In genomic region chr11:71389659-71390058, GRCm38 (mm10) we compare ENCODE assay signal across 9 mouse cellular contexts.
DNase-seq lines count a peak whose midpoint lies in the region; ATAC-seq and TF ChIP-seq lines count a peak whose summit lies in the region.
"Had no signal": no experiment of that assay in that cellular context is flagged by ENCODE, and none has a peak within 500 bp of the region (broad histone marks: within the 10 kb centered on the region; RNA-seq: fewer than 3 reads in every experiment).

No protein-coding gene starts in this region.

- TF ChIP-seq CTCF in brain, embryonic 14.5 days (IDR thresholded peaks at IDR 0.05; ENCODE audit: borderline replicate concordance, extremely low read depth, insufficient read depth, insufficient read length): no peak
- TF ChIP-seq CTCF in thymus, adult 2 months (IDR thresholded peaks at IDR 0.05; ENCODE audit: borderline replicate concordance, control insufficient read depth, extremely low read depth, insufficient read depth, low read length, poor library complexity): no peak

- peak; percentile 80 for ATAC-seq in neural tube, embryonic 15.5 days (ENCODE audit: low FRiP score)
- ATAC-seq in megakaryocyte-erythroid progenitor cell, adult 5-6 weeks (replicated peaks; ENCODE audit: low FRiP score, low TSS enrichment, poor library complexity, severe bottlenecking): no peak

- no peaks in the 10 kb centered on the region for H3K27me3 ChIP-seq in forebrain, embryonic 10.5 days (ENCODE audit: poor library complexity, severe bottlenecking)
- H3K27me3 ChIP-seq in neural tube, embryonic 15.5 days (replicated peaks): no peaks in the 10 kb centered on the region
- H3K27me3 ChIP-seq in thymus, adult 2 months (ENCODE audit: control insufficient read depth, insufficient read depth, low read length): no peaks in the 10 kb centered on the region
- H3K27me3 ChIP-seq: heart, embryonic 15.5 days had no signal

- intact Hi-C loops in left cerebral cortex, postnatal 25 days (cut with DNase I): no loop called here

- H3K36me3 ChIP-seq in forebrain, embryonic 10.5 days (replicated peaks): no peaks in the 10 kb centered on the region
- no peaks in the 10 kb centered on the region for H3K36me3 ChIP-seq in neural tube, embryonic 15.5 days
- H3K36me3 ChIP-seq in thymus, adult 2 months (ENCODE audit: control insufficient read depth, insufficient read depth, low read length): no peaks in the 10 kb centered on the region
- H3K36me3 ChIP-seq: heart, embryonic 15.5 days had no signal

- H3K4me1 ChIP-seq in forebrain, embryonic 10.5 days: peaks cover 16% of the 10 kb centered on the region
- H3K4me1 ChIP-seq in neural tube, embryonic 15.5 days: peaks cover 17% of the 10 kb centered on the region
- H3K4me1 ChIP-seq in thymus, adult 2 months (replicated peaks; ENCODE audit: control insufficient read depth, insufficient read depth, low read length): no peaks in the 10 kb centered on the region
- H3K4me1 ChIP-seq: heart, embryonic 15.5 days had no signal

- 18% methylated on average over 7 of the region's 7 CpGs for whole genome bisulfite sequencing in forebrain, embryonic 10.5 days
- 7% methylated on average over 7 of the region's 7 CpGs for WGBS in neural tube, embryonic 15.5 days
- 34% methylated on average over 7 of the region's 7 CpGs for WGBS in thymus, adult 2 months

- H3K9me3 ChIP-seq in forebrain, embryonic 10.5 days: no peaks in the 10 kb centered on the region
- no peaks in the 10 kb centered on the region for H3K9me3 ChIP-seq in neural tube, embryonic 15.5 days (replicated peaks)
- H3K9me3 ChIP-seq: heart, embryonic 15.5 days had no signal

- DNase-seq in left cerebral cortex, postnatal 25 days (ENCODE audit: low spot score in 2 of 2): peak; percentile 12 to 22
- no peak for DNase-seq in left cerebral cortex, adult 8-10 months (ENCODE audit: low spot score in 2 of 2)
- peak; percentile 85 for DNase-seq in brain, embryonic 14.5 days (ENCODE audit: low read depth)
- peak; percentile 24 for DNase-seq in forebrain, embryonic 10.5 days (ENCODE audit: extremely low spot score, low spot score)
- peak; percentile 35 for DNase-seq in layer of hippocampus, adult 9-11 months
- no peak for DNase-seq in thymus, adult 2 months

- H3K9ac ChIP-seq in neural tube, embryonic 15.5 days (replicated peaks): no peak overlapping the region
- H3K9ac ChIP-seq: heart, embryonic 15.5 days had no signal

- peak overlapping the region; percentile 48; the same call in 1 of the 2 replicates for H3K27ac ChIP-seq in forebrain, embryonic 10.5 days
- H3K27ac ChIP-seq in neural tube, embryonic 15.5 days (replicated peaks): peak overlapping the region; percentile 38
- no peak overlapping the region for H3K27ac ChIP-seq in thymus, adult 2 months (ENCODE audit: control insufficient read depth, insufficient read depth, low read length)
- H3K27ac ChIP-seq: heart, embryonic 15.5 days had no signal

- no peak overlapping the region for H3K4me3 ChIP-seq in forebrain, embryonic 10.5 days
- no peak overlapping the region for H3K4me3 ChIP-seq in neural tube, embryonic 15.5 days (replicated peaks)
- H3K4me3 ChIP-seq in thymus, adult 2 months (ENCODE audit: control insufficient read depth, insufficient read depth, low read length): no peak overlapping the region
- H3K4me3 ChIP-seq: heart, embryonic 15.5 days had no signal

- TF ChIP-seq POLR2A in brain, embryonic 14.5 days (IDR thresholded peaks at IDR 0.05; ENCODE audit: borderline replicate concordance, extremely low read depth, insufficient read depth, insufficient read length, poor library complexity, severe bottlenecking): no peak
- TF ChIP-seq POLR2A in thymus, adult 2 months (IDR thresholded peaks at IDR 0.05; ENCODE audit: control insufficient read depth, extremely low read depth, insufficient read depth, low read length, poor library complexity): no peak

- peak overlapping the region; percentile 37 for H3K4me2 ChIP-seq in neural tube, embryonic 15.5 days
- H3K4me2 ChIP-seq: heart, embryonic 15.5 days had no signal

Comparison
In these comparisons a context has a peak if more than half of its experiments do, and no peak if none do; other contexts are left out.
1. DNase-seq: peak in left cerebral cortex, postnatal 25 days (2 of 2), brain, embryonic 14.5 days (single experiment), forebrain, embryonic 10.5 days (single experiment) and layer of hippocampus, adult 9-11 months (single experiment); none in left cerebral cortex, adult 8-10 months (0 of 2) and thymus, adult 2 months (single experiment).